Mouse (Mus musculus): ENCODE measurements at regions not wholly inside any gene's neighbourhood (a gene's known extent, or its start where the extent isn't known, plus 50 kb on each side); places are given as distances from the start of the nearest gene placed in this dataset.

DNA sequence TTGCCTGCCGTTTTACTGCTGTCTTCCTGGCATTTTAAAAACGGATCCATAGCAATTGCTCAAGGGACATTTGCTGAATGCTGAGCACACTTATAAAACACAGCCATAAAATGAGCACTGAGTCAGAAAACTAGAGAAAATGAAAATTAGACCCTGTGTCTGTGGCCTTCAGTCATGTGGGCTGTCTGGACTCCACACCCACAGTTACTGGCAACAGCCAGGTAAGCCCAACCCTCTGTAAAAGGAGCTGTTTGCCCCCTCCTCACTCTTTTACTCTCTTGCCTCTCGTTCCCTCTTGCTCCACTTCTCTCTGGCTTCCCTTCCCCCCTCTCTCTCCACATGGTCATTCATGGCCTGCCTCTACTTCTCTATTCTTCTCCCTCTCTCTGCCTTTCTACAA is 2169.9 kb downstream of the 9330182O14Rik start:
- DNase-seq (ENCODE audit: low spot score in 2 of 2), result no peak

DNA sequence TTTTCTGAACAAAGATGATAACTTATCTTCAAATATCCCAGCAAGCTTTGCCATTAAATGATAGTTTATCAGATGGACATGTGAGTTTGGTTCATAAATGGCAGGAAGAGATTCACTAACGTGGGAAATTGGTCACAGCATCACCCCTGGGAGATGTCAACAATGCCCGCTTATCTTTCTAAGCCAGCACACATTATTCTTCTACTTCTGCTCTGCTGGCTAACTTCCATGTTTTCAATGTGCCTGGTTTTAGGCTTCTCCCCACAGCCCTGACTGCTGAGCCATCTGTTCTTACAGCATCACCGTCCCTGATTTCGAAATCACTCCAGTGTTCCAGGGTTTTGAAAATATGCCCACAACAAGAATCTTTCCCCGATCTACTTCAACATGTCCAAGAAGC is 2175.4 kb downstream of the 9330182O14Rik start:
- peak in 1 of 2 experiments; percentile 9 for DNase-seq (ENCODE audit: low spot score in 2 of 2)

- no peak for DNase-seq (ENCODE audit: low spot score in 2 of 2)
These were observed 2177.0 kb downstream of the 9330182O14Rik start for GRCm38 (mm10) chr15:42311166-42311565.

GRCm38 (mm10) chr15:42320349-42320748 is 2186.2 kb downstream of the 9330182O14Rik start:
- DNase-seq (ENCODE audit: low spot score in 2 of 2), result no peak

GRCm38 (mm10) chr15:42322940-42323339 is 2188.8 kb downstream of the 9330182O14Rik start:
- DNase-seq (ENCODE audit: low spot score in 2 of 2), result no peak

DNA sequence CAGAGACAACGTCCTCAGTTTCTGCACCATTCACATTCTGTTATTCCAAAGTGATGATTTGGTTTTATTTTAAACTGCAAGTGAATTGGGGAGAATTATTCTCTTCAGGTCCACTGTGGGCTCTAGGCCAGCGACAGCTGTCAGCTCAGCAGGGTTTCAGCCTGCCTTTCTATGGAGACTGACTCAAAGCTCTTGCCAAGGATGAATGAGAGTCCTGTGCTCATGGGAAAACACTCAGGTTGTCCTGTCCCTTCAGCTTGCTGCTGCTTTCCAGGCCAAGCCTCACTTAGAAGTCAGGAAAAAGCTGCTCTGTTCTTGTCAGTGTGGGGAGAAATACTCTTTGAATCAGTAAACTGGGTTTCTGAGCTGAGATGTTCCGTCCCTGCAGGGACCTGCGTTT is 2191.1 kb downstream of the 9330182O14Rik start:
- peak; percentile 10 to 13 for DNase-seq (ENCODE audit: low spot score in 2 of 2)

DNA sequence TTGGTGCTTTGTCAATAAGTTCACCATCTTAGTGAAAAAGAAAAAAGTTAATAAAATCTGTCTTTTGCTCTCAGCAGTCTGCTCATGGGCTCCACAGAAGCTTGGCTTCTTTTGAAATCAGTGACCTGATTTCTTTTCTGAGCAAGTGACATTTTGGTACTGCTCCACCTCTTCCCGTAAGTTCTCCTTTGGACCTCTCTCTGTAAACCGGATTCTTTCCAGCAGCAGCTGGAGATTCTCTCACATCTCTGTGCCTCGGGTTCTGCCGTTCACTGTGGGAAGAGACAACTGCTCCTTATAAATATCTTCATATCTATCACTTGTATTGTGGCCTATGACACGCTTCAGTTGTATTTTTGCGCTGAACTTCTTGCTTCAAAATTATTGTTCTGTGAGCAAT is 2194.4 kb downstream of the 9330182O14Rik start:
- DNase-seq (ENCODE audit: low spot score in 2 of 2), result no peak

DNA sequence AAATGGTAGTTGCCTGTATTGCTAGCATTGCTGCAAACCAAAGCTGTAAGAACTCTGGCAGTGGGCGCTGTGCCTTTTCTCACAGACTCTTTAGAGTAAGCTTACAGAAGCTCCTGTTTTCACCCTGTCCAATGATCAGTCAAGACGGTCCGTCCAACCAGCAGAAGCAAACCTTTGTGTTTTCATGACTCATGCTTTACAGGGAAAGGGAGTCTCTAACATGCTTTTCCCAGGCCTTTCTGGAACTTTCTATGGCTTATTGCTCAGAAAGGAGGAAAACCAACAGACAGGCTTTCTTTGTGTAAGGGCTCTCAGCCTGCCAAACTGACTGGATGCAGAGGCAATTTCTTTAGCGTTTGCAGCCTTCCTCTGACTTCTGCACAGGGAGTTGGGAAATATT is 2195.6 kb downstream of the 9330182O14Rik start:
- no peak for DNase-seq (ENCODE audit: low spot score in 2 of 2)

- DNase-seq (ENCODE audit: low spot score in 2 of 2), result no peak
These were observed 2199.5 kb downstream of the 9330182O14Rik start for GRCm38 (mm10) chr15:42333642-42334041.

GRCm38 (mm10) chr15:42346131-42346530 is 2212.0 kb downstream of the 9330182O14Rik start:
- no peak for DNase-seq (ENCODE audit: low spot score in 2 of 2)

DNA sequence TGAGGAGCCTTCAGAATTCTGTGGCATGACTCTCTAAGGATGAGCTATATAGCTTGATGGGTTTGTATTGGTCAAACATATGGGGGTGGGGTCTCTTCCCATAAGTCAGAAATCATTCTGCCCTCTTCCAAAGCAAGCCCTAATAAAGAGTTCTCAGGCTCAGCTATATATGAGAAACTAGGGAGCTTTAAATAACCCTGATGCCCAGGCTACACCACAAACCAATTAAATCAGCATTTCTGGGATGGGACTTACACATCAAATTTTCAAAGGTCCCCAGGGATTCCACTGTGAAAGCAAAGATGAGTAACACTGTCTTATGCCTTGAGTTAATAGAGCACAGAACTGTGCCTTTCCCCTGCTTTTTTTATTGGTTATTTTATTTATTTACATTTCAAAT is 2227.7 kb downstream of the 9330182O14Rik start:
- no peak for DNase-seq (ENCODE audit: low spot score in 2 of 2)

DNA sequence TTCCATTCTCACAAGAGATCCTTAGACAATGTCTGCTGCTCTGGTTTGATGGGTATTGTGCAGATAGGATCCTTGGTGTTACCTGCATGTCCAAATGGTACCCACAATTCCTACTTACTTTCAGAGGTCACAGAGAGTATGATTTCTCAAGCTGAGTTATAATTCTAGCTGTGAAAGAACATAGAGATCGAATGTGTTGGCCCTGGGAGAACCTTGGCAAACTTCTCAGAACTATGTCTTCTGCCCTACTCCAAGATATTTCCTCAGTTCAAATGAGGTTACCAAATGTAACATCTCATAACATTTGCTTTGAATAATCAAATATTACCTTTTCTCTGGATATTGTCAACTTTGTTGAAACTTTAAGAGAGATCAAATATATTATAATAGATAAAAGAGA is 2230.8 kb downstream of the 9330182O14Rik start:
- DNase-seq (ENCODE audit: low spot score in 2 of 2), result no peak

DNA sequence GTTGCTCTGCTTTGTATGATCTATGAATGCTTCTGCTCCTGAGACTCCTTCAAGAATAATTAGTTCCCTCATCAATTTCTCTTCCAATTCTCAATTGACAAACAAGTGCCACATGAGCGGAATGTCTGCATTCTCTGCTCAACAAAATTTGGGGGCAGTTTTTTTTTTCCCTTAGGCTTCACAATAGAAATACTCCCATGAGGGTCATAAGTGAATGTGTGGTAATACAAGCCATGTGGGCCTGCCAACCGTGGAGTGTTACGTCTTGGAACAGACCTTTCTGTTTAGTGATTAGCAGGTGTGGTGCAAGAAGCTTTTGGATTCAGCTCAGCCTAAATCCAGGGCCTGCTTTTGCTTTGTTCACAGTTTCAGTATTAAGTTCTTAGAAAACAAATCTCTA is 2232.6 kb downstream of the 9330182O14Rik start:
- DNase-seq (ENCODE audit: low spot score in 2 of 2), result no peak

DNA sequence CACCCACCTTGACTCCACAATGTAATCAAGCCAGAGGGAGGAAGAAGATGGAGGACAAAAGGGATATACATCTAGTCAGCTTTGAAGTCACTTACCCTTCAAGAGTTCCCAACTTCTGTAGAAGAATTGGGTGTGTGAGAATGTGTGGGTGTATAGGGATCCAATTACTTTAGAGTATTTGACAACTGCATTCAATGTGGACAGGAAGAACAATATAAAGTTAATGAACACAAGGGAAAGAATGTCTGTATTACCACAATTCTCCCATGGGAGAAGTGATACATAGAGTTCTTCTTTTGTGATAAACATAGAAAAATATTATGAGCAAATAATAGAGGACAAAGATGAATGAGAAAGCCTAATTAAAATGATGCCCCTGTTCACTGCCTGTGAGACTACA is 2235.4 kb downstream of the 9330182O14Rik start:
- DNase-seq (ENCODE audit: low spot score in 2 of 2), result no peak

GRCm38 (mm10) chr15:42370044-42370443 is 2235.9 kb downstream of the 9330182O14Rik start:
- DNase-seq (ENCODE audit: low spot score in 2 of 2), result no peak

DNA sequence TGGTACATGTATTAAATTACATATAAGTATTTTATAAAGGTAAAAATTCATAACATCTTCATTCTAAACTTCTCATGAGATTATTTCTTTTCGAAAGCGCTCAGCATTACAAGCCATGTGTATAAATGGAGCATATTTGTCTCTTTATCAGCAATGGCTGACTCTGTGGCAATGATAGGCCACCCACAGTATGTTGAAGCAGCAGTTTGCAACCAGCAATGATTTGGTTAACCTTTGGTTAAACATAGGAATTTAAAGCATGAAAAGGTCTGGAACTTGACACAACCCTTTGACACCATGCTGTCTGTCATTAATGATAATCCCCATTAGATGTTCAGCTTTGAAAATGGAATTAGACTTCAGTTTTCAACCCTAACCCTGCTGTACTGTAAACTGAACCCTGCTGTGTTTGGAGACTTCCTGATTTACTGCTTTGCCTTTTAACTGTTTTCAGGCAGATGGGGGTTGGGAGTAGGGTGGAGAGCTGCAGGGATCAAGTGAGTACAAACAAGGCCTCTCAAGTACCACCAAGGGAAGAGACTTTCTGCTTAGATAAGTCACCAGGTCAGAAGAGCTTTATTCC is 2238.6 kb downstream of the 9330182O14Rik start:
- DNase-seq (ENCODE audit: low spot score in 2 of 2), result no peak

Data from frontal cortex, postnatal 10 days (tissue).